Mouse (Mus musculus): ENCODE results near the gene Sh3d19. TPM values are rescaled to one million over a fixed set of nuclear protein-coding genes. Genes with fewer than 3 reads are reported as not detected.

Gene Sh3d19
- polyA plus RNA-seq, 1 experiment from 2014 or later: 15.7 TPM

- DNase-seq (ENCODE audit: low spot score) (no peak), ATAC-seq (replicated peaks; ENCODE audit: insufficient number of reproducible peaks, low FRiP score, low TSS enrichment, low read depth) (no peak)
- Histone ChIP-seq H3K9me3 (replicated peaks; ENCODE audit: control insufficient read depth, low read length) (no peaks in the 10 kb centered on the region), H3K27ac (replicated peaks; ENCODE audit: low read depth, low read length) (no peak overlapping the region), H3K27me3 (ENCODE audit: control insufficient read depth, insufficient read depth, low read length) (no peaks in the 10 kb centered on the region), H3K36me3 (replicated peaks; ENCODE audit: control insufficient read depth, insufficient read depth, low read depth, low read length) (no peaks in the 10 kb centered on the region), H3K9ac (replicated peaks; ENCODE audit: low read length) (no peak overlapping the region), H3K4me2 (ENCODE audit: low read depth, low read length) (no peak overlapping the region), H3K4me3 (ENCODE audit: low read depth, low read length) (no peak overlapping the region), H3K4me1 (ENCODE audit: control insufficient read depth, insufficient read depth, low read length) (no peaks in the 10 kb centered on the region)
- 87% methylated on average over 6 of the region's 6 CpGs for WGBS
Observed at GRCm38 (mm10) chr3:85984537-85984936, 13.6 kb downstream of the Sh3d19 start.

DNA sequence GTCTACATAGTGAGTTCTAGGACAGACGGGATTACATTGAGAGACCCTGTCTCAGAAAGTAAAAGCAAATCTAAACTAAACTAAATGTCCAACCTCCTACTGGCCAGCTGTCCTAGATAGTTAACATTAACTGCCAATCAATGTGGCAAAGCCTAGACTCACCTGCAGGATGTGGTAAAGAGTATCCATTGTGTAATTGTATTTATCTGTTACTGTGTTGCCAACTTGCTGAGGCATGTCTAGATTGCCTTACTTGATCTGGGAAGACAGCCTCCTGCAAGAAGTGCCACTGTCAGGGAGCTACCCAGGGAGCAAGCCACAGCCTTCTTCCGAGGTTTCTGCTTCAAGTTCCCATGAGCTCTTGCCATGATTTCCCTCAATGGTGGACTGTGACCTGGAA is 16.3 kb downstream of the Sh3d19 start:
- Histone ChIP-seq H3K27ac (replicated peaks; ENCODE audit: low read depth, low read length) (no peak overlapping the region), H3K36me3 (replicated peaks; ENCODE audit: control insufficient read depth, insufficient read depth, low read depth, low read length) (no peaks in the 10 kb centered on the region), H3K4me3 (ENCODE audit: low read depth, low read length) (no peak overlapping the region), H3K27me3 (ENCODE audit: control insufficient read depth, insufficient read depth, low read length) (no peaks in the 10 kb centered on the region), H3K4me1 (ENCODE audit: control insufficient read depth, insufficient read depth, low read length) (no peaks in the 10 kb centered on the region), H3K9me3 (replicated peaks; ENCODE audit: control insufficient read depth, low read length) (no peaks in the 10 kb centered on the region), H3K9ac (replicated peaks; ENCODE audit: low read length) (no peak overlapping the region), H3K4me2 (ENCODE audit: low read depth, low read length) (no peak overlapping the region)
- no peak for DNase-seq (ENCODE audit: low spot score)
- ATAC-seq (replicated peaks; ENCODE audit: insufficient number of reproducible peaks, low FRiP score, low TSS enrichment, low read depth): no peak
- 81% methylated on average over 2 of the region's 2 CpGs for WGBS

DNA sequence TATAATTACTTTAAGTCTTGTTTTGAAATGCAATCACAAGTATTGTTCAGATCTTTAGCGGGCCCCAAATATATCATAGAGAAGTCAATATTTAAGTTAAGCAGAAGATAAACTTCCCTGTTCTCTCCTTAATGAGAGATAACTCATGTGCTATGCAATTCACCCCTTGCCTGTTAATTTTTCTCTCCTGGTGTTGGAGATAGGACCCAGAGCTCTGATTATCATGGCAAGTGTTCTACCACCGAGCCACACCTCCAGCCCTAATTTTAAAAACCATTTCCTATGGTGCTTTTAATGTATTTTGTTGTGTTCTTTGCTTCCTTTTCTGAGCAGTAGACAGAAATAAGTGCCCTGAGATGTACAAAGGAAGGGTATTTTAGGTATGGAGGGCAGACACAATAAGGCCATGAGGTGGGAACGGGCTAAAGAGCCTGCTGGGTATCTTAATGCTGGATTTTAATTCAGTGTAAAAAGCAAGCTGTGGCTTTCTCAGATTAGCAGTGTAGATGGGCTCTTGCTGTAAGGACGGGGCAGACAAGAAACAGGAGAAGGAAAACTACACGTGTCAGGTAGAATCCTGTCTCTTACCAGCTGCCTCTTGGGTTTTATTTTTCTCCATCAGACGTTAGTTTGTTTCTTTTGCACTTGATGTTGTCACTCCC is 20.4 kb downstream of the Sh3d19 start:
- WGBS: 81% methylated on average over 6 of the region's 6 CpGs
- ATAC-seq (replicated peaks; ENCODE audit: insufficient number of reproducible peaks, low FRiP score, low TSS enrichment, low read depth): no peak

DNA sequence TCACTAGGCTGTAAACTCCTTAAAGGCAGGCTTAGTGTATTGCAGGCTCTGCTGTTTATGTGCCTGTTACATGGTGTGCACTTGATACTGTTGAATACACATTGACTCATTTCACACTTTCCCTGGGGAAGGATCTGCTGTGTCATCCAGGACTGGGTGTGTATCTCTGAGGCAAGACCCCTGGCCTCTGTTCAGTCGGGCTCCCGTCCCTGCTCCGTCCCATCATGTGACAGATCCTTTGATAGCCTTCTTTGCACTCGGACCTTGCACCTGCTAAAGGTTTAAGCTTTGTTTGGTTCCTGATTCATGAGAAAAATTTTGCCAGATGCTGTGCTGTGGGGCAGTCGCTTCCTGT is 20.9 kb downstream of the Sh3d19 start:
- WGBS: 57% methylated on average over 5 of the region's 5 CpGs
- DNase-seq (ENCODE audit: low spot score): no peak
- H3K27me3 ChIP-seq (ENCODE audit: control insufficient read depth, insufficient read depth, low read length): no peaks in the 10 kb centered on the region
- H3K27ac ChIP-seq (replicated peaks; ENCODE audit: low read depth, low read length): no peak overlapping the region
- no peaks in the 10 kb centered on the region for H3K9me3 ChIP-seq (replicated peaks; ENCODE audit: control insufficient read depth, low read length)
- ATAC-seq (replicated peaks; ENCODE audit: insufficient number of reproducible peaks, low FRiP score, low TSS enrichment, low read depth): no peak
- no peak overlapping the region for H3K4me2 ChIP-seq (ENCODE audit: low read depth, low read length)
- H3K4me1 ChIP-seq (ENCODE audit: control insufficient read depth, insufficient read depth, low read length): no peaks in the 10 kb centered on the region
- H3K9ac ChIP-seq (replicated peaks; ENCODE audit: low read length): no peak overlapping the region
- H3K36me3 ChIP-seq (replicated peaks; ENCODE audit: control insufficient read depth, insufficient read depth, low read depth, low read length): no peaks in the 10 kb centered on the region
- H3K4me3 ChIP-seq (ENCODE audit: low read depth, low read length): no peak overlapping the region

More for the DNA sequence above, 20.4 kb downstream of the Sh3d19 start:
- Histone ChIP-seq H3K27ac (replicated peaks; ENCODE audit: low read depth, low read length) (no peak overlapping the region), H3K27me3 (ENCODE audit: control insufficient read depth, insufficient read depth, low read length) (no peaks in the 10 kb centered on the region), H3K4me3 (ENCODE audit: low read depth, low read length) (no peak overlapping the region), H3K9ac (replicated peaks; ENCODE audit: low read length) (no peak overlapping the region), H3K36me3 (replicated peaks; ENCODE audit: control insufficient read depth, insufficient read depth, low read depth, low read length) (no peaks in the 10 kb centered on the region), H3K4me2 (ENCODE audit: low read depth, low read length) (no peak overlapping the region), H3K4me1 (ENCODE audit: control insufficient read depth, insufficient read depth, low read length) (no peaks in the 10 kb centered on the region), H3K9me3 (replicated peaks; ENCODE audit: control insufficient read depth, low read length) (no peaks in the 10 kb centered on the region)
- DNase-seq (ENCODE audit: low spot score): no peak

DNA sequence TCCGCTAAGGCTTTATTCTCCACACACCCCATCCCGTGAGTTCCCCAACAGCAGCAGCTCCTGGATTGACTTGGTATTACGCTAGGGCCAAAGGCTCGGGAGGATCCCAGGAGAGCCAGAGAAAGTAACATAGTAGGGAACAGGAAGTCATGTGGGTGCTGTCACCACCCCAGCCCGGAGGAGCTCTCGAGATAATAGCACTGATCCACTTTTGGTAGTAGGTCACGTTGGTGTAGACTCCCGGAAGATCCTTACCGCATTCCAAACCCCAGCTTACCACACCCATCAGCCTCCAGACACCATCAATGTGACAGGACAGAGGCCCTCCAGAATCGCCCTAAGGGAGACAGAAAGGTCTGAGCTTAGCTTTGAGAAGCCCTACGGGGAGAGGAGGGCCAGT is 22.8 kb downstream of the Sh3d19 start:
- Histone ChIP-seq H3K4me1 (ENCODE audit: control insufficient read depth, insufficient read depth, low read length) (no peaks in the 10 kb centered on the region), H3K9ac (replicated peaks; ENCODE audit: low read length) (no peak overlapping the region), H3K36me3 (replicated peaks; ENCODE audit: control insufficient read depth, insufficient read depth, low read depth, low read length) (no peaks in the 10 kb centered on the region), H3K27me3 (ENCODE audit: control insufficient read depth, insufficient read depth, low read length) (no peaks in the 10 kb centered on the region), H3K4me3 (ENCODE audit: low read depth, low read length) (no peak overlapping the region), H3K9me3 (replicated peaks; ENCODE audit: control insufficient read depth, low read length) (no peaks in the 10 kb centered on the region), H3K27ac (replicated peaks; ENCODE audit: low read depth, low read length) (no peak overlapping the region), H3K4me2 (ENCODE audit: low read depth, low read length) (no peak overlapping the region)
- 71% methylated on average over 11 of the region's 11 CpGs for WGBS
- ATAC-seq (replicated peaks; ENCODE audit: insufficient number of reproducible peaks, low FRiP score, low TSS enrichment, low read depth) (no peak), DNase-seq (ENCODE audit: low spot score) (no peak)

DNA sequence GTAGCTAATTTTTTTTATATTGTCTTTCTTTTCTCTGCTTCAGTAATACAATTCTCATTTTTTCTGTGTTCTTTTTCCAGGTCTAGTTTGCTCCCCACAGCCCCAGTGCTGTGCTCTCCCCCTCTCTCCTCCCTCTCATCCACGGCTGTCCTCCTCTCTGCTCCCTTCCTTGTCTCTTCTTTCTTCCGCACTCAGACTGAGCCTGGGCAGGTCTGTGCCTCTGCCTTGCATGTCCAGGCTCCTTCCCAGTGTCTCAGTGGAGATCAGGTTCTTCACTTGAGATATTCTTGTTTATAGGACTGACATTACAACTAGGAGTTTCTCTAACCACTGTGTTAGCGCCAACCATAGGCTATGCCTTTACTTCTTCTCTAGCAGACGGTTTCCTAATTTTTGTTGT is 23.7 kb downstream of the Sh3d19 start:
- H3K9me3 ChIP-seq (replicated peaks; ENCODE audit: control insufficient read depth, low read length): no peaks in the 10 kb centered on the region
- H3K36me3 ChIP-seq (replicated peaks; ENCODE audit: control insufficient read depth, insufficient read depth, low read depth, low read length): no peaks in the 10 kb centered on the region
- ATAC-seq (replicated peaks; ENCODE audit: insufficient number of reproducible peaks, low FRiP score, low TSS enrichment, low read depth) (no peak), DNase-seq (ENCODE audit: low spot score) (no peak)
- H3K4me2 ChIP-seq (ENCODE audit: low read depth, low read length): no peak overlapping the region
- no peaks in the 10 kb centered on the region for H3K4me1 ChIP-seq (ENCODE audit: control insufficient read depth, insufficient read depth, low read length)
- no peak overlapping the region for H3K9ac ChIP-seq (replicated peaks; ENCODE audit: low read length)
- no peak overlapping the region for H3K27ac ChIP-seq (replicated peaks; ENCODE audit: low read depth, low read length)
- no peak overlapping the region for H3K4me3 ChIP-seq (ENCODE audit: low read depth, low read length)
- 77% methylated on average over 4 of the region's 4 CpGs for WGBS
- no peaks in the 10 kb centered on the region for H3K27me3 ChIP-seq (ENCODE audit: control insufficient read depth, insufficient read depth, low read length)

DNA sequence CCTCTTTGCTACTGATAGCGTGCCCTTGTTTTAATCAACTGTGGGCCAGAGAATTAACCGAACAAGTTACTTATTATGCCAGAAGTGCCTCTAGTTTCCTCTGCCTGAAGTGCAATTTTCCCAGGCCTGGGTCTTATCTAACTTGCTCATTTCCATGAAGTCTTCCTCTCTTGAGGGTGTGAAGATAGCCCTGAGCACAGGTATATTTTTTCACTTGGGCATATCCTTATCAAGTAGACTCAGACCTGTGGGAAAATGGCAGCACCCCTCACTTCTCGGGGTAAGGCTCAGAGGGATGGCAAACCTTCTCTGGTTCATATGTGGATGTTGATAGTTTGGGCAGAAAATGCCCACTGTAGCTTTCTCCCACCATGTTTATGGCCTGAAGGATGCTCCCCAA is 30.4 kb downstream of the Sh3d19 start:
- H3K36me3 ChIP-seq (replicated peaks; ENCODE audit: control insufficient read depth, insufficient read depth, low read depth, low read length): no peaks in the 10 kb centered on the region
- H3K4me1 ChIP-seq (ENCODE audit: control insufficient read depth, insufficient read depth, low read length): no peaks in the 10 kb centered on the region
- H3K4me3 ChIP-seq (ENCODE audit: low read depth, low read length): no peak overlapping the region
- no peaks in the 10 kb centered on the region for H3K27me3 ChIP-seq (ENCODE audit: control insufficient read depth, insufficient read depth, low read length)
- no peak overlapping the region for H3K4me2 ChIP-seq (ENCODE audit: low read depth, low read length)
- DNase-seq (ENCODE audit: low spot score): no peak
- no peak for ATAC-seq (replicated peaks; ENCODE audit: insufficient number of reproducible peaks, low FRiP score, low TSS enrichment, low read depth)
- H3K9ac ChIP-seq (replicated peaks; ENCODE audit: low read length): no peak overlapping the region
- WGBS: 90% methylated on average over 3 of the region's 3 CpGs
- H3K27ac ChIP-seq (replicated peaks; ENCODE audit: low read depth, low read length): no peak overlapping the region
- no peaks in the 10 kb centered on the region for H3K9me3 ChIP-seq (replicated peaks; ENCODE audit: control insufficient read depth, low read length)

GRCm38 (mm10) chr3:86002423-86002822 is 31.5 kb downstream of the Sh3d19 start, which contains the start of gene Prss48:
Gene Prss48, minus strand, starts transcription at chr3:86002491.
- no peak within 1 kb of the TSS for H3K4me2 ChIP-seq (ENCODE audit: low read depth, low read length)
- no peak within 1 kb of the TSS for H3K9ac ChIP-seq (replicated peaks; ENCODE audit: low read length)
- 71% methylated on average over 17 of the region's 17 CpGs for WGBS

More at GRCm38 (mm10) chr3:86002423-86002822, 31.5 kb downstream of the Sh3d19 start, which contains the start of gene Prss48:
- Histone ChIP-seq H3K9me3 (replicated peaks; ENCODE audit: control insufficient read depth, low read length) (no peaks in the 10 kb centered on the region), H3K4me3 (ENCODE audit: low read depth, low read length) (no peak within 1 kb of the TSS), H3K4me1 (ENCODE audit: control insufficient read depth, insufficient read depth, low read length) (no peaks in the 10 kb centered on the region), H3K27me3 (ENCODE audit: control insufficient read depth, insufficient read depth, low read length) (no peaks in the 10 kb centered on the region), H3K27ac (replicated peaks; ENCODE audit: low read depth, low read length) (no peak within 1 kb of the TSS), H3K36me3 (replicated peaks; ENCODE audit: control insufficient read depth, insufficient read depth, low read depth, low read length) (no peaks in the 10 kb centered on the region)
- DNase-seq (ENCODE audit: low spot score) (no peak), ATAC-seq (replicated peaks; ENCODE audit: insufficient number of reproducible peaks, low FRiP score, low TSS enrichment, low read depth) (no peak)
